Mouse (Mus musculus) MEL (cell line): ENCODE results near the gene Cox11. TPM values are rescaled to one million over a fixed set of nuclear protein-coding genes. Genes with fewer than 3 reads are reported as not detected.

Source experiments
- DNase-seq: peaks from one replicate; pipeline ENCODE4 v3.0.0; 2011; ENCODE audit warnings: low read depth, low spot score
- H3K27ac ChIP-seq: 2 replicates; pipeline ENCODE4 v1.5.1; 2012; ENCODE audit warnings: low read depth, mild to moderate bottlenecking, control low read depth, low read length, moderate library complexity; ENCODE audit not compliant: control insufficient read depth
- H3K27me3 ChIP-seq, 2 experiments: fragments of 150-350 bp in 1 of 2; sonication (generic) in 1 of 2; 2 replicates each; pipeline ENCODE4 v1.6.1; 2012; ENCODE audit warnings: low read length in 2 of 2, mild to moderate bottlenecking in 2 of 2, improper control_type of control experiment in 1 of 2, moderate library complexity in 1 of 2; ENCODE audit not compliant: insufficient read depth in 2 of 2, control insufficient read depth in 1 of 2
- H3K36me3 ChIP-seq, 2 experiments: 2 replicates each; pipeline ENCODE4 v1.6.1; 2012 to 2014; ENCODE audit warnings: low read length in 2 of 2, improper control_type of control experiment in 1 of 2, inconsistent platforms in 1 of 2, mild to moderate bottlenecking in 1 of 2; ENCODE audit not compliant: insufficient read depth in 2 of 2, control insufficient read depth in 1 of 2
- H3K4me1 ChIP-seq, 2 experiments: fragments of 150-350 bp in 1 of 2; sonication (generic) in 1 of 2; 2 replicates each; pipeline ENCODE4 v1.6.1; 2012; ENCODE audit warnings: low read length in 2 of 2, improper control_type of control experiment in 1 of 2, mild to moderate bottlenecking in 1 of 2; ENCODE audit not compliant: insufficient read depth in 2 of 2, control insufficient read depth in 1 of 2
- H3K4me3 ChIP-seq, 2 experiments: fragments of 150-350 bp in 1 of 2; sonication (generic) in 1 of 2; 2 replicates each; pipeline ENCODE4 v1.5.1; 2012; ENCODE audit warnings: low read depth in 2 of 2, low read length in 2 of 2, mild to moderate bottlenecking in 2 of 2, moderate library complexity in 2 of 2, control low read depth in 1 of 2, improper control_type of control experiment in 1 of 2; ENCODE audit not compliant: control insufficient read depth in 1 of 2, insufficient read depth in 1 of 2
- H3K79me2 ChIP-seq: 2 replicates; pipeline ENCODE4 v1.6.1; 2012; ENCODE audit warnings: mild to moderate bottlenecking, low read length, moderate library complexity; ENCODE audit not compliant: control insufficient read depth, poor library complexity, insufficient read depth
- H3K9ac ChIP-seq: 2 replicates; pipeline ENCODE4 v1.6.1; 2012; ENCODE audit warnings: low read depth, mild to moderate bottlenecking, control low read depth, low read length, moderate library complexity; ENCODE audit not compliant: control insufficient read depth, poor library complexity, severe bottlenecking
- H3K9me3 ChIP-seq: fragments of 150-350 bp; sonication (generic); replicated peaks from 2 replicates; pipeline ENCODE4 v1.6.1; 2012; ENCODE audit warnings: mild to moderate bottlenecking, low read length, improper control_type of control experiment, moderate library complexity; ENCODE audit not compliant: insufficient read depth
- BHLHE40 ChIP-seq: IDR thresholded peaks from 2 replicates; pipeline ENCODE4 v1.6.1; 2012; ENCODE audit warnings: low read depth, mild to moderate bottlenecking, inconsistent platforms, low read length, improper control_type of control experiment, borderline replicate concordance
- CHD1 ChIP-seq: IDR thresholded peaks from 2 replicates; pipeline ENCODE4 v1.6.1; 2012; ENCODE audit warnings: low read depth, mild to moderate bottlenecking, inconsistent platforms, low read length, improper control_type of control experiment
- CHD2 ChIP-seq: IDR thresholded peaks from 2 replicates; pipeline ENCODE4 v1.6.1; 2011; ENCODE audit warnings: low read length, improper control_type of control experiment
- CTCF ChIP-seq, 3 experiments: IDR thresholded peaks in 2 of 3; conservative IDR thresholded peaks in 1 of 3; 2 replicates each; pipeline ENCODE4 v1.5.1; 2011 to 2012; ENCODE audit warnings: low read length in 3 of 3, low read depth in 2 of 3, mild to moderate bottlenecking in 2 of 3, improper control_type of control experiment in 1 of 3, inconsistent platforms in 1 of 3, mixed read lengths in 1 of 3, moderate library complexity in 1 of 3; ENCODE audit not compliant: control insufficient read depth in 1 of 3, insufficient read depth in 1 of 3, poor library complexity in 1 of 3, severe bottlenecking in 1 of 3
- E2F4 ChIP-seq: IDR thresholded peaks from 2 replicates; pipeline ENCODE4 v1.6.1; 2011; ENCODE audit warnings: low read depth, low read length, improper control_type of control experiment, borderline replicate concordance
- ELF1 ChIP-seq: IDR thresholded peaks from 2 replicates; pipeline ENCODE4 v1.6.1; 2014; ENCODE audit warnings: low read depth, mild to moderate bottlenecking, inconsistent platforms, low read length, improper control_type of control experiment, moderate library complexity
- EP300 ChIP-seq, 2 experiments: IDR thresholded peaks; 2 replicates each; pipeline ENCODE4 v1.6.1; 2011; ENCODE audit warnings: improper control_type of control experiment in 2 of 2, low read length in 2 of 2, low read depth in 1 of 2, mild to moderate bottlenecking in 1 of 2
- GABPA ChIP-seq: IDR thresholded peaks from 2 replicates; pipeline ENCODE4 v1.6.1; 2012; ENCODE audit warnings: low read depth, mild to moderate bottlenecking, inconsistent platforms, low read length, improper control_type of control experiment, moderate library complexity
- GATA1 ChIP-seq: IDR thresholded peaks from 2 replicates; pipeline ENCODE4 v1.6.1; 2011; ENCODE audit warnings: low read depth, low read length, improper control_type of control experiment
- HCFC1 ChIP-seq: IDR thresholded peaks from 2 replicates; pipeline ENCODE4 v1.6.1; 2012; ENCODE audit warnings: low read depth, mild to moderate bottlenecking, inconsistent platforms, low read length, improper control_type of control experiment, moderate library complexity
- KAT2A ChIP-seq: conservative IDR thresholded peaks from 2 replicates; pipeline ENCODE4 v1.6.1; 2012; ENCODE audit warnings: low read depth, low read length, improper control_type of control experiment, inconsistent platforms
- MAFK ChIP-seq: IDR thresholded peaks from 2 replicates; pipeline ENCODE4 v1.6.1; 2011; ENCODE audit warnings: low read depth, mild to moderate bottlenecking, low read length, improper control_type of control experiment, borderline replicate concordance
- MEF2A ChIP-seq: IDR thresholded peaks from 2 replicates; pipeline ENCODE4 v1.6.1; 2014; ENCODE audit warnings: low read depth, mild to moderate bottlenecking, inconsistent platforms, low read length, improper control_type of control experiment; ENCODE audit not compliant: poor library complexity, insufficient replicate concordance, severe bottlenecking; ENCODE audit errors: extremely low read depth
- MXI1 ChIP-seq: IDR thresholded peaks from 2 replicates; pipeline ENCODE4 v1.6.1; 2011; ENCODE audit warnings: mild to moderate bottlenecking, low read depth, low read length, improper control_type of control experiment
- MYB ChIP-seq: IDR thresholded peaks from 2 replicates; pipeline ENCODE4 v1.6.1; 2011; ENCODE audit warnings: mild to moderate bottlenecking, low read depth, low read length, improper control_type of control experiment
- MYC ChIP-seq: IDR thresholded peaks from 2 replicates; pipeline ENCODE4 v1.6.1; 2011; ENCODE audit warnings: low read depth, mild to moderate bottlenecking, low read length, improper control_type of control experiment, moderate library complexity
- NELFE ChIP-seq: IDR thresholded peaks from 2 replicates; pipeline ENCODE4 v1.6.1; 2011; ENCODE audit warnings: low read depth, low read length, improper control_type of control experiment
- NRF1 ChIP-seq: IDR thresholded peaks from 2 replicates; pipeline ENCODE4 v1.6.1; 2014; ENCODE audit warnings: low read depth, mild to moderate bottlenecking, inconsistent platforms, low read length, improper control_type of control experiment, moderate library complexity; ENCODE audit not compliant: poor library complexity, insufficient read depth, severe bottlenecking
- POLR2A ChIP-seq, 2 experiments: IDR thresholded peaks; 2 replicates each; pipeline ENCODE4 v1.6.1; 2011 to 2012; ENCODE audit warnings: low read length in 2 of 2, mild to moderate bottlenecking in 2 of 2, control low read depth in 1 of 2, improper control_type of control experiment in 1 of 2, low read depth in 1 of 2, moderate library complexity in 1 of 2; ENCODE audit not compliant: control insufficient read depth in 1 of 2, insufficient read depth in 1 of 2, poor library complexity in 1 of 2
- POLR2AphosphoS2 ChIP-seq: IDR thresholded peaks from 2 replicates; pipeline ENCODE4 v1.6.1; 2011; ENCODE audit warnings: low read length, improper control_type of control experiment
- POLR2AphosphoS5 ChIP-seq: IDR thresholded peaks from 2 replicates; pipeline ENCODE4 v1.6.1; 2012; ENCODE audit warnings: low read depth, borderline replicate concordance, mild to moderate bottlenecking, inconsistent platforms, low read length, moderate library complexity, mixed read lengths
- RAD21 ChIP-seq: IDR thresholded peaks from 2 replicates; pipeline ENCODE4 v1.6.1; 2011; ENCODE audit warnings: mild to moderate bottlenecking, low read depth, low read length, improper control_type of control experiment
- SIN3A ChIP-seq: IDR thresholded peaks from 2 replicates; pipeline ENCODE4 v1.6.1; 2012; ENCODE audit warnings: low read length, improper control_type of control experiment, inconsistent platforms
- SMC3 ChIP-seq: IDR thresholded peaks from 2 replicates; pipeline ENCODE4 v1.6.1; 2011; ENCODE audit warnings: low read depth, low read length, improper control_type of control experiment
- TAL1 ChIP-seq: IDR thresholded peaks from 2 replicates; pipeline ENCODE4 v1.6.1; 2012; ENCODE audit warnings: mild to moderate bottlenecking, inconsistent platforms, low read length, moderate library complexity, mixed read lengths
- TCF12 ChIP-seq: IDR thresholded peaks from 2 replicates; pipeline ENCODE4 v1.6.1; 2014; ENCODE audit warnings: low read depth, mild to moderate bottlenecking, inconsistent platforms, low read length, improper control_type of control experiment, moderate library complexity
- USF1 ChIP-seq: IDR thresholded peaks from 2 replicates; pipeline ENCODE4 v1.6.1; 2014; ENCODE audit warnings: low read depth, mild to moderate bottlenecking, inconsistent platforms, low read length, improper control_type of control experiment, moderate library complexity
- USF2 ChIP-seq, 2 experiments: IDR thresholded peaks; 2 replicates each; pipeline ENCODE4 v1.6.1; 2011 to 2012; ENCODE audit warnings: improper control_type of control experiment in 2 of 2, low read length in 2 of 2, borderline replicate concordance in 1 of 2, inconsistent platforms in 1 of 2, low read depth in 1 of 2, mild to moderate bottlenecking in 1 of 2; ENCODE audit not compliant: insufficient read depth in 1 of 2
- ZC3H11A ChIP-seq: IDR thresholded peaks from 2 replicates; pipeline ENCODE4 v1.6.1; 2012; ENCODE audit warnings: low read depth, mild to moderate bottlenecking, inconsistent platforms, low read length, improper control_type of control experiment
- ZKSCAN1 ChIP-seq: IDR thresholded peaks from 2 replicates; pipeline ENCODE4 v1.6.1; 2012; ENCODE audit warnings: low read depth, mild to moderate bottlenecking, inconsistent platforms, low read length, improper control_type of control experiment, moderate library complexity
- ZMIZ1 ChIP-seq: IDR thresholded peaks from 2 replicates; pipeline ENCODE4 v1.6.1; 2012; ENCODE audit warnings: low read depth, mild to moderate bottlenecking, inconsistent platforms, low read length, improper control_type of control experiment, moderate library complexity
- ZNF384 ChIP-seq: IDR thresholded peaks from 2 replicates; pipeline ENCODE4 v1.6.1; 2012; ENCODE audit warnings: low read depth, mild to moderate bottlenecking, inconsistent platforms, low read length, improper control_type of control experiment
- polyA plus RNA-seq, 2 experiments: library from polyadenylated mRNA; stranded (reverse) in 1 of 2; unstranded in 1 of 2; fragments of >175 nt in 1 of 2; fragments of >200 nt in 1 of 2; gene quantifications; 2 replicates each; pipeline versions ENCODE4 v1.2.1 to v1.2.4; 2012; ENCODE audit warnings: low replicate concordance in 2 of 2, low read depth in 1 of 2; ENCODE audit not compliant: insufficient read length in 2 of 2, insufficient read depth in 1 of 2, missing spikeins in 1 of 2
- total RNA-seq: library from RNA; depleted of rRNA; stranded (reverse); fragments of 300-350 nt; gene quantifications from 2 replicates; pipeline ENCODE4 v1.2.3, GENCODE M21; 2012

Gene Cox11
- total and polyA plus RNA-seq, 3 experiments: 19.3 to 21.0 TPM; not detected in 1

DNA sequence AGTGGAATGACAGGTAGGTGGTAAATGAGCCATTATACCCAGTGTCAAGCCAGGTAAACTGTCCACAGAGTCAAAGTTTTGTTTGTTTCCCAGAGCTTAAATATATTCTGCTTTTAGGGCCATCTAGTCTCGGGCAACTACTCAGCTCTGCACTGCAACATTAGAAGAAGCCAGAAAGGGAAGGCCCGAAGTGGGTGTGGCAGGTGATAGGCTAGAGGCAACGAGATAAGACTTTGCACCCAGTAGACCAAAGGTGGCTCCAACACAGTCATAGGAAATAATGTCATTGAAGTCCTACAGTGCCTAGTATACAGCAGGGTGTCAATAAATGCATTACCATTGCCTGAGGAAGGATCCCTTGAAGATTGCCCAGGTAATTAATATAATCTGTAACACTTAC, 25.1 kb downstream of the Cox11 start (continued):
- TF ChIP-seq KAT2A (no peak), CTCF (IDR thresholded peaks at IDR 0.05 in 2 of 3, conservative IDR thresholded peaks at IDR 0.05 in 1 of 3; ENCODE audit: control insufficient read depth in 1 of 3, insufficient read depth in 1 of 3, low read depth in 2 of 3, low read length in 3 of 3, poor library complexity in 1 of 3, severe bottlenecking in 1 of 3) (no peak), GABPA (no peak), USF1 (0 out of 2 replicates have a peak, but pooled peaks have one; percentile 19), POLR2A (IDR thresholded peaks at IDR 0.05; ENCODE audit: control insufficient read depth in 1 of 2, insufficient read depth in 1 of 2, low read depth in 1 of 2, low read length in 2 of 2, poor library complexity in 1 of 2) (peak in 1 of 2 experiments; percentile 40; a peak in 2 of 4 replicates), MAFK (no peak), TCF12 (peak; percentile 63), E2F4 (no peak), ELF1 (no peak), NELFE (no peak), POLR2AphosphoS2 (no peak), MYB (no peak), NRF1 (no peak), MEF2A (no peak), BHLHE40 (0 out of 2 replicates have a peak, but pooled peaks have one; percentile 22), CHD1 (no peak), ZC3H11A (no peak)
- TF ChIP-seq, all 39 proteins: peak for 14

DNA sequence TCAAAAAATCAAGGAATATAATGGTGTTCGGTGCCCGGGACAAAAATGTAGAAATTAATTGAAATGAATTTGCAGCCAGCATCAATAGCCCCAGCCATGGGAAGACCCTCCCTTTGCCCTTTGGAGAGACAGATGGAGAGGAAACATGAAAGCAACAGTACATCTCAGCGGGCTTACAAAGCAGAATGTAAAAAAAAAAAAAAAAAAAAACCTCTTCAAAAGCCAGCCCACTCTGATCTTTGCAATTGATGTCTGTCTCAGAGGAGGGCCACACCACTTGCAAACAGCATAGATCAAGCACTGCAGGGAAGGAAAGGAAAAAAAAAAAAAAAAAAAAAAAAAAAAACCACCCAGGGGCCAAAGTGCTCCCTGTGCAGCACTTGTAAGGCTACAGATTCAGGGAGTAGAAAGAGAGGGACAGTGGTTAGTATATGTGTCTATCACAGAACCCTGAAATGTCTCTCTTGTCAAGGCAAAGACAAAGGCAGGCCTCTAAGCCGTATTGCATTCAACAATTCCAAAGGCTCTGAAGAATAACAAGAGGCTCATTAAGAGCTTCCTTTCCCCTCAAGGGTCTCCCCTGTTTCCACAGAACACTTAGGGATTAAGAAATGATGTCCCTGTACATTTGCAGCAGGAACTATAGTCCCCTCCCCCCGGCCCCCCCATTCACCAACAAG, 25.8 kb downstream of the Cox11 start:
- H3K4me3 ChIP-seq: peak overlapping the region; percentile 14 to 22
- H3K27ac ChIP-seq: peak overlapping the region; percentile 98
- peaks cover 39 to 44% of the 10 kb centered on the region in 2 experiments for H3K4me1 ChIP-seq
- H3K9ac ChIP-seq: peak overlapping the region; percentile 59
- no peaks in the 10 kb centered on the region for H3K9me3 ChIP-seq
- H3K27me3 ChIP-seq: no peaks in the 10 kb centered on the region
- DNase-seq: no peak
- no peaks in the 10 kb centered on the region for H3K79me2 ChIP-seq
- H3K36me3 ChIP-seq: peaks cover 4 to 48% of the 10 kb centered on the region in 2 experiments
- no peak for TF ChIP-seq E2F4
- no peak for TF ChIP-seq POLR2AphosphoS5
- no peak for TF ChIP-seq CHD2
- no peak for TF ChIP-seq USF1
- TF ChIP-seq USF2 (IDR thresholded peaks at IDR 0.05; ENCODE audit: borderline replicate concordance in 1 of 2, insufficient read depth in 1 of 2, low read depth in 1 of 2, low read length in 2 of 2): no peak
- TF ChIP-seq GATA1: no peak
- TF ChIP-seq CTCF (IDR thresholded peaks at IDR 0.05 in 2 of 3, conservative IDR thresholded peaks at IDR 0.05 in 1 of 3; ENCODE audit: control insufficient read depth in 1 of 3, insufficient read depth in 1 of 3, low read depth in 2 of 3, low read length in 3 of 3, poor library complexity in 1 of 3, severe bottlenecking in 1 of 3): no peak
- TF ChIP-seq KAT2A: no peak
- TF ChIP-seq ZKSCAN1: 0 out of 2 replicates have a peak, but pooled peaks have one; percentile 14
- no peak for TF ChIP-seq MXI1
- no peak for TF ChIP-seq ZC3H11A
- no peak for TF ChIP-seq BHLHE40
- TF ChIP-seq MYC: no peak
- TF ChIP-seq TCF12: no peak
- peak; percentile 97 for TF ChIP-seq ZNF384
- no peak for TF ChIP-seq POLR2A (IDR thresholded peaks at IDR 0.05; ENCODE audit: control insufficient read depth in 1 of 2, insufficient read depth in 1 of 2, low read depth in 1 of 2, low read length in 2 of 2, poor library complexity in 1 of 2)
- no peak for TF ChIP-seq RAD21
- TF ChIP-seq TAL1: no peak
- no peak for TF ChIP-seq SIN3A
- no peak for TF ChIP-seq SMC3
- no peak for TF ChIP-seq MEF2A
- 0 out of 4 replicates have a peak, but pooled peaks have one; percentile 5 to 15 for TF ChIP-seq EP300 (IDR thresholded peaks at IDR 0.05; ENCODE audit: low read depth in 1 of 2, low read length in 2 of 2)
- no peak for TF ChIP-seq HCFC1
- TF ChIP-seq ZMIZ1: no peak
- no peak for TF ChIP-seq MAFK
